Mouse (Mus musculus): ENCODE results near the gene Serpina3k.

GRCm38 (mm10) chr12:104369986-104370385 is 31.7 kb downstream of the Serpina3k start:
- TF ChIP-seq CTCF (IDR thresholded peaks at IDR 0.05; ENCODE audit: borderline replicate concordance, extremely low read depth, insufficient read depth, insufficient read length) (no peak), POLR2A (IDR thresholded peaks at IDR 0.05; ENCODE audit: borderline replicate concordance, extremely low read depth, insufficient read depth, insufficient read length, poor library complexity, severe bottlenecking) (no peak)
